Mouse (Mus musculus) layer of hippocampus, adult 9-10 months (tissue): Measurements from ENCODE around the gene Trp53bp1.

ENCODE experiments used
- DNase-seq: peaks from one replicate; pipeline ENCODE4 v3.0.0; 2022; ENCODE audit warnings: low spot score

Trp53bp1 gene

GRCm38 (mm10) chr2:121249758-121250157, 21.4 kb downstream of the Trp53bp1 start:
- no peak for DNase-seq

GRCm38 (mm10) chr2:121244099-121244498, 27.1 kb downstream of the Trp53bp1 start:
- DNase-seq = no peak

GRCm38 (mm10) chr2:121239426-121239825, 31.8 kb downstream of the Trp53bp1 start:
- DNase-seq = no peak

GRCm38 (mm10) chr2:121235460-121236072, 35.6 kb downstream of the Trp53bp1 start:
- DNase-seq = no peak

GRCm38 (mm10) chr2:121228135-121228534, 43.1 kb downstream of the Trp53bp1 start:
- DNase-seq = no peak

GRCm38 (mm10) chr2:121223010-121223409, 48.2 kb downstream of the Trp53bp1 start:
- DNase-seq = no peak

GRCm38 (mm10) chr2:121219994-121220393, 51.2 kb downstream of the Trp53bp1 start:
- DNase-seq = no peak

- no peak for DNase-seq
Measured at GRCm38 (mm10) chr2:121219177-121219576, 52.0 kb downstream of the Trp53bp1 start.

- DNase-seq = no peak
Measured at GRCm38 (mm10) chr2:121214491-121214890, 56.7 kb downstream of the Trp53bp1 start.

GRCm38 (mm10) chr2:121206541-121206940, 64.7 kb downstream of the Trp53bp1 start:
- no peak for DNase-seq

- DNase-seq = no peak
Measured at GRCm38 (mm10) chr2:121204276-121204675, 66.9 kb downstream of the Trp53bp1 start.

GRCm38 (mm10) chr2:121195466-121195865, 75.7 kb downstream of the Trp53bp1 start:
- no peak for DNase-seq

GRCm38 (mm10) chr2:121188530-121188929, 82.7 kb downstream of the Trp53bp1 start:
- DNase-seq = no peak

GRCm38 (mm10) chr2:121184142-121184541, 87.1 kb downstream of the Trp53bp1 start:
- no peak for DNase-seq

GRCm38 (mm10) chr2:121183431-121183830, 87.8 kb downstream of the Trp53bp1 start:
- DNase-seq = no peak

- no peak for DNase-seq
Measured at GRCm38 (mm10) chr2:121178828-121179479, 92.3 kb downstream of the Trp53bp1 start.

- peak; percentile 35 for DNase-seq
Measured at GRCm38 (mm10) chr2:121170980-121171742, 100.0 kb downstream of the Trp53bp1 start, which contains the start of gene Zscan29. Gene Zscan29 (minus strand): TSS chr2:121171125.

- no peak for DNase-seq
Measured at GRCm38 (mm10) chr2:121170481-121170971, 100.7 kb downstream of the Trp53bp1 start, which contains the start of gene Tubgcp4. Gene Tubgcp4 (plus strand): TSS chr2:121170654.

GRCm38 (mm10) chr2:121169902-121170301, 101.3 kb downstream of the Trp53bp1 start:
- DNase-seq = no peak

GRCm38 (mm10) chr2:121169173-121169572, 102.0 kb downstream of the Trp53bp1 start:
- DNase-seq = no peak

GRCm38 (mm10) chr2:121153100-121153499, 118.1 kb downstream of the Trp53bp1 start:
- DNase-seq = no peak

GRCm38 (mm10) chr2:121149679-121150078, 121.5 kb downstream of the Trp53bp1 start:
- DNase-seq = no peak
